8 mouse cellular contexts compared by ENCODE assay signal in genomic region chr8:70869601-70870041, GRCm38 (mm10). TPM values are rescaled to one million over a fixed set of nuclear protein-coding genes. Genes with fewer than 3 reads are reported as not detected.
A peak's percentile ranks its signal among the peaks of the same experiment; 100 is the strongest.
DNase-seq lines count a peak whose midpoint lies in the region; ATAC-seq and TF ChIP-seq lines count a peak whose summit lies in the region.

No protein-coding gene starts in this region.

- H3K36me3 ChIP-seq in hindbrain, postnatal 0 days (ENCODE audit: insufficient read depth, low read length): no peaks in the 10 kb centered on the region

- H3K4me3 ChIP-seq in hindbrain, postnatal 0 days (ENCODE audit: low read length): no peak overlapping the region

- H3K27ac ChIP-seq in hindbrain, postnatal 0 days: peak overlapping the region; percentile 69; the same call in 1 of the 2 replicates

- TF ChIP-seq CTCF in hindbrain, postnatal 0 days (IDR thresholded peaks at IDR 0.05; ENCODE audit: low read depth): peak; percentile 94

- ATAC-seq in hindbrain, postnatal 0 days: peak; percentile 13; the same call in 1 of the 2 replicates
- peak; percentile 52 for ATAC-seq in megakaryocyte progenitor cell, adult 5-6 weeks (replicated peaks; ENCODE audit: poor library complexity)

- peaks cover 15% of the 10 kb centered on the region for H3K4me1 ChIP-seq in hindbrain, postnatal 0 days (ENCODE audit: insufficient read depth, low read length)

- H3K27me3 ChIP-seq in hindbrain, postnatal 0 days (ENCODE audit: insufficient read depth, low read length): no peaks in the 10 kb centered on the region

- WGBS in hindbrain, postnatal 0 days: 39% methylated on average over 16 of the region's 16 CpGs

- peak; percentile 78 for DNase-seq in adipocyte (ENCODE audit: low spot score)
- DNase-seq in cerebellum, postnatal 25 days: peak; percentile 78 to 84
- DNase-seq in frontal cortex, postnatal 25 days (ENCODE audit: low spot score in 2 of 2): peak; percentile 62 to 66
- DNase-seq in hindbrain, postnatal 0 days (ENCODE audit: low spot score): peak; percentile 86
- peak; percentile 63 to 73 for DNase-seq in left cerebral cortex, adult 8-10 months (ENCODE audit: low spot score in 2 of 2)
- peak; percentile 77 for DNase-seq in right cerebral cortex, postnatal 14 days
- DNase-seq in Muller cell, postnatal 12 days (ENCODE audit: inconsistent ontology term): no peak

- no peak overlapping the region for H3K4me2 ChIP-seq in hindbrain, postnatal 0 days (ENCODE audit: low read depth, low read length)

- no peaks in the 10 kb centered on the region for H3K9me3 ChIP-seq in hindbrain, postnatal 0 days (ENCODE audit: low read length)

- no peak overlapping the region for H3K9ac ChIP-seq in hindbrain, postnatal 0 days (replicated peaks; ENCODE audit: low read length)

RNA-seq across cellular contexts. Expression of gene Ccdc124, which starts 4.1 kb away (rescaled TPM):
- total RNA-seq in hindbrain, postnatal 0 days (2014; rRNA removed): 36.0 and 45.1 TPM in 2 replicates
- 145 and 154 TPM in 2 replicates for polyA plus RNA-seq in hindbrain, postnatal 0 days (2015; fragmentation: Nextera tagmentation; extraction: Ambion mirVana)
- 10 to 100 TPM; 76.5 to 94.5 (median 85.6) TPM for total RNA-seq in left cerebral cortex, adult 8-10 months (2022)
- total RNA-seq in megakaryocyte progenitor cell, adult 5-6 weeks (2015): 27.6 and 37.2 TPM in 2 replicates
- total RNA-seq in megakaryocyte progenitor cell, adult 5-6 weeks (2017): 33.9 and 37.1 TPM in 2 replicates

RNA-seq across cellular contexts. Expression of gene Kcnn1, which starts 6.6 kb away (rescaled TPM):
- total RNA-seq in hindbrain, postnatal 0 days (2014; rRNA removed): 29.8 and 33.6 TPM in 2 replicates
- polyA plus RNA-seq in hindbrain, postnatal 0 days (2015; fragmentation: Nextera tagmentation; extraction: Ambion mirVana): 7.8 and 10.8 TPM in 2 replicates
- total RNA-seq in left cerebral cortex, adult 8-10 months (2022): 10 to 100 TPM; 15.7 to 28.6 (median 17.7) TPM
- 0.12 and 0.42 TPM in 2 replicates for total RNA-seq in megakaryocyte progenitor cell, adult 5-6 weeks (2015)
- total RNA-seq in megakaryocyte progenitor cell, adult 5-6 weeks (2017): 0.84 and 0.92 TPM in 2 replicates

RNA-seq across cellular contexts. Expression of gene Slc5a5, which starts 22.9 kb away (rescaled TPM):
- total RNA-seq in hindbrain, postnatal 0 days (2014; rRNA removed): 2.5 and 2.8 TPM in 2 replicates
- polyA plus RNA-seq in hindbrain, postnatal 0 days (2015; fragmentation: Nextera tagmentation; extraction: Ambion mirVana): 4.2 and 4.3 TPM in 2 replicates
- 10 to 100 TPM; 10.2 to 11.9 (median 11.5) TPM for total RNA-seq in left cerebral cortex, adult 8-10 months (2022)
- total RNA-seq in megakaryocyte progenitor cell, adult 5-6 weeks (2015): 0.07 TPM in 1 of 2 replicates, not detected in the other
- not detected in 2 replicates for total RNA-seq in megakaryocyte progenitor cell, adult 5-6 weeks (2017)

RNA-seq across cellular contexts. Expression of gene Rpl18a, which starts 27.6 kb away (rescaled TPM):
- 1,411 and 1,940 TPM in 2 replicates for total RNA-seq in hindbrain, postnatal 0 days (2014; rRNA removed)
- 2,686 and 2,710 TPM in 2 replicates for polyA plus RNA-seq in hindbrain, postnatal 0 days (2015; fragmentation: Nextera tagmentation; extraction: Ambion mirVana)
- 100 to 1,000 TPM; 653 to 769 (median 710) TPM for total RNA-seq in left cerebral cortex, adult 8-10 months (2022)
- 7,432 and 8,014 TPM in 2 replicates for total RNA-seq in megakaryocyte progenitor cell, adult 5-6 weeks (2015)
- total RNA-seq in megakaryocyte progenitor cell, adult 5-6 weeks (2017): 2,240 and 2,571 TPM in 2 replicates

RNA-seq across cellular contexts. Expression of gene Arrdc2, which starts 30.1 kb away (rescaled TPM):
- 12.1 and 17.1 TPM in 2 replicates for total RNA-seq in hindbrain, postnatal 0 days (2014; rRNA removed)
- 4.6 and 4.9 TPM in 2 replicates for polyA plus RNA-seq in hindbrain, postnatal 0 days (2015; fragmentation: Nextera tagmentation; extraction: Ambion mirVana)
- 10 to 100 TPM; 10.9 to 22.7 (median 17.6) TPM for total RNA-seq in left cerebral cortex, adult 8-10 months (2022)
- 6.0 and 8.6 TPM in 2 replicates for total RNA-seq in megakaryocyte progenitor cell, adult 5-6 weeks (2015)
- total RNA-seq in megakaryocyte progenitor cell, adult 5-6 weeks (2017): 4.8 and 8.8 TPM in 2 replicates

Comparison
In these comparisons a context has a peak if more than half of its experiments do, and no peak if none do; other contexts are left out.
1. RNA of gene Kcnn1, which starts 6.6 kb away (total RNA-seq): 29.8 to 33.6 TPM in hindbrain, postnatal 0 days and 15.7 to 28.6 TPM in left cerebral cortex, adult 8-10 months; 0.12 to 0.92 TPM in megakaryocyte progenitor cell, adult 5-6 weeks; every median in the first group is over 4 times any median in the second.